Mouse (Mus musculus): ENCODE results near the gene Tmem248. TPM values are rescaled to one million over a fixed set of nuclear protein-coding genes. Genes with fewer than 3 reads are reported as not detected.
A peak's percentile ranks its signal among the peaks of the same experiment; 100 is the strongest.
"Not testable (repeated sequence)": the region's sequence is repeated elsewhere in the genome, so short reads cannot be mapped to it uniquely, and the experiment has no call there.

Gene Tmem248
- polyA plus RNA-seq, 1 experiment from 2014 or later: 37.7 TPM

GRCm38 (mm10) chr5:130247823-130248222 lies 30.9 kb downstream of the Tmem248 start:
- Histone ChIP-seq H3K27ac (replicated peaks) (no peak overlapping the region), H3K4me3 (no peak overlapping the region), H3K4me1 (no peaks in the 10 kb centered on the region), H3K9me3 (no peaks in the 10 kb centered on the region), H3K27me3 (replicated peaks; ENCODE audit: low read depth, poor library complexity, severe bottlenecking) (no peaks in the 10 kb centered on the region), H3K36me3 (replicated peaks) (peaks cover 100% of the 10 kb centered on the region)
- DNase-seq (ENCODE audit: low spot score): no peak
- WGBS: 93% methylated on average over 5 of the region's 5 CpGs

DNA sequence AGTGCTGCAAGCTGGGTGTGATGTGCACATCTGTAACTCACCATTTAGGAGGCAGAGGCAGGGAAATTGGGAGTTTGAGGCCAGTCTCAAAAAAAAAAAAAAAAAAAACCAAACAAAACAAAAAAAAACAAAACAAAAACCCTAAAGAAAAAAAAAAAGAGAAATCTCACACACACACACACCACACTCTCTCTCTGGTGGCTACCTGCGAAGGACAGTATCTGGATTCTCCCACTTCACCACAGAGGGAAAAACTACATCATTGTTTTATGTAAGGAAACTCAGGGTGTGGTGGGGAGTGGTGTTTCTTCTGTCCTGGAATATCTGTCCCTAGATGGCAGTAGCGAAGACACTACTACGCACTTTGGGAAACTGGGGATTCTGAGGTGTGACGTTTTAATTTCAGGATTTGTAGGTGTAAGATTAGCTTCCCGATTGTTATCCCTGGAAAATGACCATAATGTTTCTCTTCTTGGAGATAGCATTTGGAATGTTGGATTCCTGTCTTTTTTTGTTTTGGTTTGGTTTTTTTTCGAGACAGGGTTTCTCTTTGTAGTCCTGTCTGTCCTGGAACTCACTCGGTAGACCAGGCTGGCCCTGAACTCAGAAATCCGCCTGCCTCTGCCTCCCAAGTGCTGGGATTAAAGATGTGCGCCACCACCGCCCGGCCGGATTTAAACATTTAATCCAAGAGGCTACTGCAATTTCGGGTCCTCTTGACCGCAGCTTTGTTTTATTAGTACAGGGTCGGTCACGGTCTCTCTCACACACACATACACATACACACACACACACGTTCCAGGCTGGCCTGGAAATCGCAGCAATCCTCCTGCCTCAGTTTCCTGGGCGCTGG lies 37.5 kb downstream of the Tmem248 start:
- Histone ChIP-seq H3K27ac (replicated peaks) (peak overlapping the region; percentile 88), H3K4me1 (peaks cover 19% of the 10 kb centered on the region), H3K36me3 (replicated peaks) (peaks cover 50% of the 10 kb centered on the region), H3K9me3 (no peaks in the 10 kb centered on the region), H3K27me3 (replicated peaks; ENCODE audit: low read depth, poor library complexity, severe bottlenecking) (no peaks in the 10 kb centered on the region), H3K4me3 (peak overlapping the region; percentile 89)
- DNase-seq (ENCODE audit: low spot score): no peak
- 18% methylated on average over 19 of the region's 19 CpGs for WGBS

GRCm38 (mm10) chr5:130255017-130255720 lies 38.3 kb downstream of the Tmem248 start, which contains the start of the genes Sbds and Tyw1:
Gene Sbds, minus strand, starts transcription at chr5:130255530.
Gene Tyw1, plus strand, starts transcription at chr5:130255619.
- no peaks in the 10 kb centered on the region for H3K9me3 ChIP-seq
- peak within 1 kb of the TSS; percentile 89 for H3K4me3 ChIP-seq
- peak; percentile 97 for DNase-seq (ENCODE audit: low spot score)
- peaks cover 19% of the 10 kb centered on the region for H3K4me1 ChIP-seq
- no peaks in the 10 kb centered on the region for H3K27me3 ChIP-seq (replicated peaks; ENCODE audit: low read depth, poor library complexity, severe bottlenecking)
- under 1% methylated on average over 52 of the region's 52 CpGs for WGBS
- peaks cover 49% of the 10 kb centered on the region for H3K36me3 ChIP-seq (replicated peaks)
- H3K27ac ChIP-seq (replicated peaks): peak within 1 kb of the TSS; percentile 88

- not testable (repeated sequence) for DNase-seq (ENCODE audit: low spot score); H3K27me3 ChIP-seq (replicated peaks; ENCODE audit: low read depth, poor library complexity, severe bottlenecking); H3K9me3 ChIP-seq
- Histone ChIP-seq H3K4me3 (peak overlapping the region; percentile 89), H3K36me3 (replicated peaks) (peaks cover 43% of the 10 kb centered on the region), H3K4me1 (peaks cover 19% of the 10 kb centered on the region), H3K27ac (replicated peaks) (peak overlapping the region; percentile 79)
- 34% methylated on average over 20 of the region's 20 CpGs for WGBS
Observed at GRCm38 (mm10) chr5:130255799-130256525, 39.1 kb downstream of the Tmem248 start.

DNA sequence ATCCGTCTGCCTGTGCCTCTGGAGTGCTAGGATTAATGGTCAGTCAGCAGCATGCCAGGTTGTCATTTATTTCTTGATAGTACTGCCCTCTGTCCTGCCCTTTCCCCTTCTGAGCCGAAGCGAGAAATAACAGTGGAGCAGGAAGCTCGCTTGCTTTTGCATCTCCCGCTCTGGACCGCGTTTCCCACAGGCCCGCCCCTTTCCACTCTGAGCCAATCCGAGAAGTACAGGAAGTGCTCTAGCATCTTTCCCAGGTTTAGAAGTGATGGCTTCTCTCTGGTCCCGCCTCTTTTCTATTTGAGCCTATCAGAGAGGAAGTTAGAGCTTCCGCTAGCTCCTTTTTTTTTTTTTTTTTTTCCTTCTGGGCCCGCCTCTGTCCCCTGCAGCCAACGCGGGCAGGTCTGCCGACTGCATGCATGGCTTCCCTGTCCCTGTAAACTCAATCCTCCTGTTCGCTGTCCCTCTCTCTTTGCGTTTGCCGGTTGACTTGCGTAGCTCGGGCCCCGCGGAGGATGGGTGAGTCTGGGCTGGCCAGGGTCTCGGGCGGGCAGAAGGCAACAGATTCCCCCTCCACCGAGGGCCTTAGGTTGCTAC lies 39.9 kb downstream of the Tmem248 start:
- peaks cover 19% of the 10 kb centered on the region for H3K4me1 ChIP-seq
- WGBS: under 1% methylated on average over 25 of the region's 25 CpGs
- DNase-seq (ENCODE audit: low spot score): peak; percentile 93
- H3K4me3 ChIP-seq: peak overlapping the region; percentile 89
- peaks cover 42% of the 10 kb centered on the region for H3K36me3 ChIP-seq (replicated peaks)
- no peaks in the 10 kb centered on the region for H3K27me3 ChIP-seq (replicated peaks; ENCODE audit: low read depth, poor library complexity, severe bottlenecking)
- peak overlapping the region; percentile 87 for H3K27ac ChIP-seq (replicated peaks)
- no peaks in the 10 kb centered on the region for H3K9me3 ChIP-seq

DNA sequence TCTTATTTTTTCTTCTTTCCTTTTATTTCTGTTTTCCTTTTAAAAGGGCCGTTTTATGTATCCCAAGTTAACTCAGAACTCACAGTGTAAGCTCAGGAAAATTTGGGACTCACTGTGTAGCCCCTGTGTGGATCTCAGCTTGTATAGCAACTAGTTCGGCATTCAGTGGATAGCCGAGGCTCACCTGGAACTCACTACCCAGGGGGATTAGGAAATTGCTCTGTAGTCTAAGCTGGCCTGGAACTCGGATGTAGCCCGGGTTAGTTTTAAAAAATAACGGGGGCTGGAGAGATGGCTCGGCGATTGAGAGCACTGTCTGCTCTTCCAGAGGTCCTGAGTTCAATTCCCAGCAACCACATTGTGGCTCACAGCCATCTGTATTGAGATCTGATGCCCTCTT lies 40.4 kb downstream of the Tmem248 start:
- H3K27ac ChIP-seq (replicated peaks): peak overlapping the region; percentile 87
- DNase-seq (ENCODE audit: low spot score): no peak

GRCm38 (mm10) chr5:130263454-130263853 lies 46.6 kb downstream of the Tmem248 start:
- Histone ChIP-seq H3K9me3 (no peaks in the 10 kb centered on the region), H3K4me1 (no peaks in the 10 kb centered on the region), H3K27me3 (replicated peaks; ENCODE audit: low read depth, poor library complexity, severe bottlenecking) (no peaks in the 10 kb centered on the region), H3K27ac (replicated peaks) (no peak overlapping the region), H3K36me3 (replicated peaks) (peaks cover 82% of the 10 kb centered on the region), H3K4me3 (no peak overlapping the region)
- DNase-seq (ENCODE audit: low spot score): no peak
- 82% methylated on average over 11 of the region's 11 CpGs for WGBS

More for the DNA sequence above, 40.4 kb downstream of the Tmem248 start:
- Histone ChIP-seq H3K4me1 (peaks cover 19% of the 10 kb centered on the region), H3K36me3 (replicated peaks) (peaks cover 38% of the 10 kb centered on the region), H3K27me3 (replicated peaks; ENCODE audit: low read depth, poor library complexity, severe bottlenecking) (no peaks in the 10 kb centered on the region), H3K9me3 (no peaks in the 10 kb centered on the region), H3K4me3 (peak overlapping the region; percentile 89)
- 10% methylated on average over 8 of the region's 8 CpGs for WGBS

DNA sequence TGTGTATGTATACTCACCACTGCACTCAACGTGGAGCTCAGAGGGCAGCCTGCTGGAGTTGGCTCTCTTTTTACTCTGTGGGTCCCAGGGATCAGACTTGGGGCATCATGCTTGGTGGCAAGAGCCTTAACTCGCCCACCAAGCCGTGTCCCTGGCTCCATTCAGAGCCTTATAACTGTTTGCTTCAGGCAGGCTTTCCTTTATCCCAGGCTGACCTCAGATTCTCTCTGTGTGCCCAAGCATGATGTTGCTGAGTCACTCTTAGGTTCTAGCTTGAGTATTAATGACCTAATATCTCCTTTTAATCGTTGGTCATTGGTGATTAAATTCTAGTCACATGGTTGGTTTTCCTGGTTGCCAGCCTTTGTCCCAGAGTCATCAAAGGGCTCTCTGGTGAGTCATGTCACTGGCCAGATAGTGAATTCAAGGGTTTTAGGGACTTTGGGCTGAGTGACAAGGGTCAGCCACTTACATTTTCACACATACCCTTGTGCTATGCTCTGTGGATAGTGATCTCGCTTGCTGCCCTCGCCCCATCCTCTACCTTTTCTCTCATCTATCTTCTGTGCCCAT lies 47.6 kb downstream of the Tmem248 start:
- WGBS: 93% methylated on average over 6 of the region's 6 CpGs
- Histone ChIP-seq H3K36me3 (replicated peaks) (peaks cover 87% of the 10 kb centered on the region), H3K27ac (replicated peaks) (no peak overlapping the region), H3K4me3 (no peak overlapping the region), H3K27me3 (replicated peaks; ENCODE audit: low read depth, poor library complexity, severe bottlenecking) (no peaks in the 10 kb centered on the region), H3K9me3 (no peaks in the 10 kb centered on the region), H3K4me1 (no peaks in the 10 kb centered on the region)
- no peak for DNase-seq (ENCODE audit: low spot score)

DNA sequence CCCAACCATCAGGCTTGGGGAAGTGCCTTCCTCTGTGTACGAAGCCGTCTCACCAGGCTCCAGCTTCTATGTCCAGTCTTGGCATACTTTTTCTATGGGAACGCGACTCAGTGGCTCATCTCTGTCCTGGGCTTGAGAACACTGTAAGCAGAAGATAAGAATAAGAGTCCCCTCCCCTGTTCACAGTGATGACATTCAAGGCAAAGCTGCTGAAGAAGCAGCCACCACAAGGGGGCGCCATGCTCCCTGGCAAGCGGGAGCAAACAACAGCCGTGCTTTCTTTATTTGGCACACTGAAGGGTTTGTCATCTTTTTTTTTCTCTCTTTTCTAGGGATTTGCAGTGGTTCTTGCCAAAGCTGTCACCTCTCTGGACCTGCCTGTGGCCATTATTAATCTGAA lies 49.8 kb downstream of the Tmem248 start:
- peaks cover 94% of the 10 kb centered on the region for H3K36me3 ChIP-seq (replicated peaks)
- no peak overlapping the region for H3K4me3 ChIP-seq
- WGBS: 88% methylated on average over 7 of the region's 7 CpGs
- no peak overlapping the region for H3K27ac ChIP-seq (replicated peaks)
- H3K9me3 ChIP-seq: no peaks in the 10 kb centered on the region
- peak; percentile 55 for DNase-seq (ENCODE audit: low spot score)
- H3K27me3 ChIP-seq (replicated peaks; ENCODE audit: low read depth, poor library complexity, severe bottlenecking): no peaks in the 10 kb centered on the region
- no peaks in the 10 kb centered on the region for H3K4me1 ChIP-seq

GRCm38 (mm10) chr5:130267316-130267715 lies 50.4 kb downstream of the Tmem248 start:
- Histone ChIP-seq H3K27me3 (replicated peaks; ENCODE audit: low read depth, poor library complexity, severe bottlenecking) (no peaks in the 10 kb centered on the region), H3K9me3 (no peaks in the 10 kb centered on the region), H3K4me3 (no peak overlapping the region), H3K4me1 (no peaks in the 10 kb centered on the region), H3K27ac (replicated peaks) (no peak overlapping the region), H3K36me3 (replicated peaks) (peaks cover 97% of the 10 kb centered on the region)
- DNase-seq (ENCODE audit: low spot score): peak; percentile 17
- WGBS: 93% methylated on average over 1 of the region's 1 CpGs

DNA sequence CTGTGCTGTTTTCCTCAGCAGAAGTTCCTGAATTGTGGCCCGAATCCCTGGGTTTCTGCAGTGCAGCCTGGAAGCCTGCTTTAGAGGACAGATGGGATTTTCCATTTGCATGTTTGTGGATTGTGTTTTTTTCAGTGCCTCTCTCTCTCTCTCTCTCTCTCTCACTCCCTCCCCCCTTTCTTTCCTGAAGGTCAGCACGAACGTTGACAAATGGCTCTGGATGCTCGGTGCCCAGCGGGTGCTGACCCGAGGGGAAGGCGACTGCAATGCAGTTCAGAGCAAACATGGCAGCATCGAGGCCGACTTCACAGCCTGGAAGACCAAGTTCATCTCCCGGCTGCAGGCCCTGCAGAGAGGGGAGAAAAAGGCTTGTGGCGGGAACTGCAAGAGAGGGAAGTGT lies 52.1 kb downstream of the Tmem248 start:
- Histone ChIP-seq H3K4me1 (no peaks in the 10 kb centered on the region), H3K27ac (replicated peaks) (no peak overlapping the region), H3K4me3 (no peak overlapping the region), H3K9me3 (no peaks in the 10 kb centered on the region), H3K36me3 (replicated peaks) (peaks cover 97% of the 10 kb centered on the region), H3K27me3 (replicated peaks; ENCODE audit: low read depth, poor library complexity, severe bottlenecking) (no peaks in the 10 kb centered on the region)
- 87% methylated on average over 11 of the region's 11 CpGs for WGBS
- DNase-seq (ENCODE audit: low spot score): no peak

GRCm38 (mm10) chr5:130272344-130272743 lies 55.5 kb downstream of the Tmem248 start:
- peaks cover 94% of the 10 kb centered on the region for H3K36me3 ChIP-seq (replicated peaks)
- H3K4me3 ChIP-seq: no peak overlapping the region
- no peak overlapping the region for H3K27ac ChIP-seq (replicated peaks)
- no peaks in the 10 kb centered on the region for H3K27me3 ChIP-seq (replicated peaks; ENCODE audit: low read depth, poor library complexity, severe bottlenecking)
- WGBS: 81% methylated on average over 1 of the region's 1 CpGs
- H3K4me1 ChIP-seq: no peaks in the 10 kb centered on the region
- H3K9me3 ChIP-seq: no peaks in the 10 kb centered on the region
- DNase-seq (ENCODE audit: low spot score): peak; percentile 15
